Mouse (Mus musculus): Measurements from ENCODE around the gene Hnrnpul1. TPM values are rescaled to one million over a fixed set of nuclear protein-coding genes. Genes with fewer than 3 reads are reported as not detected.
A peak's percentile ranks its signal among the peaks of the same experiment; 100 is the strongest.

Hnrnpul1 gene
- polyA plus RNA-seq, 2 experiments, result 26.5 to 36.5 TPM

GRCm38 (mm10) chr7:25718788-25719417 lies 35.7 kb downstream of the Hnrnpul1 start, which contains the start of gene Ccdc97:
Gene Ccdc97, minus strand, starts transcription at chr7:25719088.
- peak; percentile 91 to 93 (median 92) for DNase-seq (ENCODE audit: low read depth in 3 of 3, low spot score in 3 of 3)
- peak; percentile 77 for ATAC-seq (ENCODE audit: insufficient read depth)
- no peak for TF ChIP-seq CTCF (IDR thresholded peaks at IDR 0.05; ENCODE audit: low read depth)
- TF ChIP-seq EP300 (IDR thresholded peaks at IDR 0.05; ENCODE audit: low read depth), result peak; percentile 33; the same call in 1 of the 2 replicates
- Histone ChIP-seq H3K4me1 (replicated peaks; ENCODE audit: control insufficient read depth in 2 of 2, insufficient read depth in 2 of 2, low read length in 1 of 2) (peaks cover 11 to 20% of the 10 kb centered on the region in 2 experiments), H3K9ac (replicated peaks) (peak within 1 kb of the TSS; percentile 76), H3K27me3 (ENCODE audit: control insufficient read depth, insufficient read depth, low read length) (no peaks in the 10 kb centered on the region), H3K36me3 (replicated peaks; ENCODE audit: control insufficient read depth, insufficient read depth, low read depth) (peaks cover 55% of the 10 kb centered on the region), H3K27ac (peak within 1 kb of the TSS; percentile 48), H3K4me2 (ENCODE audit: low read depth) (peak within 1 kb of the TSS; percentile 86), H3K9me3 (ENCODE audit: control insufficient read depth, low read length) (no peaks in the 10 kb centered on the region), H3K4me3 (ENCODE audit: insufficient read depth in 1 of 2, low read depth in 2 of 2, low read length in 2 of 2) (peak within 1 kb of the TSS; percentile 76 to 98)
- WGBS (ENCODE audit: insufficient replicate concordance), result 2% methylated on average over 32 of the region's 32 CpGs

GRCm38 (mm10) chr7:25717478-25717877 lies 37.1 kb downstream of the Hnrnpul1 start:
- WGBS (ENCODE audit: insufficient replicate concordance), result 77% methylated on average over 3 of the region's 3 CpGs
- H3K27ac ChIP-seq, result no peak overlapping the region
- peak overlapping the region; percentile 76; the same call in 1 of the 2 replicates for H3K9ac ChIP-seq (replicated peaks)
- peaks cover 55% of the 10 kb centered on the region for H3K36me3 ChIP-seq (replicated peaks; ENCODE audit: control insufficient read depth, insufficient read depth, low read depth)
- ATAC-seq (ENCODE audit: insufficient read depth), result no peak
- H3K4me1 ChIP-seq (replicated peaks; ENCODE audit: control insufficient read depth in 2 of 2, insufficient read depth in 2 of 2, low read length in 1 of 2), result peaks cover 11 to 18% of the 10 kb centered on the region in 2 experiments
- no peaks in the 10 kb centered on the region for H3K27me3 ChIP-seq (ENCODE audit: control insufficient read depth, insufficient read depth, low read length)
- TF ChIP-seq EP300 (IDR thresholded peaks at IDR 0.05; ENCODE audit: low read depth), result no peak
- no peak for TF ChIP-seq CTCF (IDR thresholded peaks at IDR 0.05; ENCODE audit: low read depth)
- peak overlapping the region; percentile 86 for H3K4me2 ChIP-seq (ENCODE audit: low read depth)
- peak overlapping the region in 1 of 2 experiments; percentile 76; a peak in 2 of 4 replicates for H3K4me3 ChIP-seq (ENCODE audit: insufficient read depth in 1 of 2, low read depth in 2 of 2, low read length in 2 of 2)
- no peaks in the 10 kb centered on the region for H3K9me3 ChIP-seq (ENCODE audit: control insufficient read depth, low read length)
- no peak for DNase-seq (ENCODE audit: low read depth in 3 of 3, low spot score in 3 of 3)

GRCm38 (mm10) chr7:25715731-25716271 lies 38.8 kb downstream of the Hnrnpul1 start:
- TF ChIP-seq EP300 (IDR thresholded peaks at IDR 0.05; ENCODE audit: low read depth) (no peak), CTCF (IDR thresholded peaks at IDR 0.05; ENCODE audit: low read depth) (no peak)
- Histone ChIP-seq H3K4me3 (ENCODE audit: insufficient read depth in 1 of 2, low read depth in 2 of 2, low read length in 2 of 2) (no peak overlapping the region), H3K9ac (replicated peaks) (no peak overlapping the region), H3K27me3 (ENCODE audit: control insufficient read depth, insufficient read depth, low read length) (no peaks in the 10 kb centered on the region), H3K36me3 (replicated peaks; ENCODE audit: control insufficient read depth, insufficient read depth, low read depth) (peaks cover 43% of the 10 kb centered on the region), H3K4me2 (ENCODE audit: low read depth) (no peak overlapping the region), H3K4me1 (replicated peaks; ENCODE audit: control insufficient read depth in 2 of 2, insufficient read depth in 2 of 2, low read length in 1 of 2) (peaks cover 11 to 20% of the 10 kb centered on the region in 2 experiments), H3K27ac (no peak overlapping the region), H3K9me3 (ENCODE audit: control insufficient read depth, low read length) (no peaks in the 10 kb centered on the region)
- WGBS (ENCODE audit: insufficient replicate concordance), result 88% methylated on average over 22 of the region's 22 CpGs
- no peak for ATAC-seq (ENCODE audit: insufficient read depth)
- DNase-seq (ENCODE audit: low read depth in 3 of 3, low spot score in 3 of 3), result no peak

GRCm38 (mm10) chr7:25714581-25714980 lies 40.0 kb downstream of the Hnrnpul1 start:
- Histone ChIP-seq H3K36me3 (replicated peaks; ENCODE audit: control insufficient read depth, insufficient read depth, low read depth) (peaks cover 38% of the 10 kb centered on the region), H3K4me2 (ENCODE audit: low read depth) (no peak overlapping the region), H3K4me3 (ENCODE audit: insufficient read depth in 1 of 2, low read depth in 2 of 2, low read length in 2 of 2) (no peak overlapping the region), H3K9ac (replicated peaks) (no peak overlapping the region), H3K4me1 (replicated peaks; ENCODE audit: control insufficient read depth in 2 of 2, insufficient read depth in 2 of 2, low read length in 1 of 2) (peaks cover 11 to 19% of the 10 kb centered on the region in 2 experiments), H3K9me3 (ENCODE audit: control insufficient read depth, low read length) (no peaks in the 10 kb centered on the region), H3K27me3 (ENCODE audit: control insufficient read depth, insufficient read depth, low read length) (no peaks in the 10 kb centered on the region), H3K27ac (no peak overlapping the region)
- ATAC-seq (ENCODE audit: insufficient read depth) (no peak), DNase-seq (ENCODE audit: low read depth in 3 of 3, low spot score in 3 of 3) (no peak)
- 83% methylated on average over 8 of the region's 8 CpGs for WGBS (ENCODE audit: insufficient replicate concordance)
- TF ChIP-seq EP300 (IDR thresholded peaks at IDR 0.05; ENCODE audit: low read depth) (no peak), CTCF (IDR thresholded peaks at IDR 0.05; ENCODE audit: low read depth) (no peak)

- Histone ChIP-seq H3K9ac (replicated peaks) (no peak overlapping the region), H3K27ac (no peak overlapping the region), H3K9me3 (ENCODE audit: control insufficient read depth, low read length) (no peaks in the 10 kb centered on the region), H3K27me3 (ENCODE audit: control insufficient read depth, insufficient read depth, low read length) (no peaks in the 10 kb centered on the region), H3K4me2 (ENCODE audit: low read depth) (no peak overlapping the region), H3K36me3 (replicated peaks; ENCODE audit: control insufficient read depth, insufficient read depth, low read depth) (peaks cover 38% of the 10 kb centered on the region), H3K4me3 (ENCODE audit: insufficient read depth in 1 of 2, low read depth in 2 of 2, low read length in 2 of 2) (no peak overlapping the region), H3K4me1 (replicated peaks; ENCODE audit: control insufficient read depth in 2 of 2, insufficient read depth in 2 of 2, low read length in 1 of 2) (peaks cover 4 to 13% of the 10 kb centered on the region in 2 experiments; a peak in 3 of 4 replicates)
- 78% methylated on average over 9 of the region's 9 CpGs for WGBS (ENCODE audit: insufficient replicate concordance)
- no peak for DNase-seq (ENCODE audit: low read depth in 3 of 3, low spot score in 3 of 3)
- no peak for TF ChIP-seq EP300 (IDR thresholded peaks at IDR 0.05; ENCODE audit: low read depth)
- no peak for TF ChIP-seq CTCF (IDR thresholded peaks at IDR 0.05; ENCODE audit: low read depth)
- no peak for ATAC-seq (ENCODE audit: insufficient read depth)
Measured at GRCm38 (mm10) chr7:25712801-25713200, 41.8 kb downstream of the Hnrnpul1 start.

Data from liver, embryonic 14.5 days (tissue).